Mouse (Mus musculus): Measurements from ENCODE around the gene Frs3. TPM values are rescaled to one million over a fixed set of nuclear protein-coding genes. Genes with fewer than 3 reads are reported as not detected.

Gene Frs3
- polyA plus RNA-seq, 1 experiment from 2014 or later: 8.0 TPM

DNA sequence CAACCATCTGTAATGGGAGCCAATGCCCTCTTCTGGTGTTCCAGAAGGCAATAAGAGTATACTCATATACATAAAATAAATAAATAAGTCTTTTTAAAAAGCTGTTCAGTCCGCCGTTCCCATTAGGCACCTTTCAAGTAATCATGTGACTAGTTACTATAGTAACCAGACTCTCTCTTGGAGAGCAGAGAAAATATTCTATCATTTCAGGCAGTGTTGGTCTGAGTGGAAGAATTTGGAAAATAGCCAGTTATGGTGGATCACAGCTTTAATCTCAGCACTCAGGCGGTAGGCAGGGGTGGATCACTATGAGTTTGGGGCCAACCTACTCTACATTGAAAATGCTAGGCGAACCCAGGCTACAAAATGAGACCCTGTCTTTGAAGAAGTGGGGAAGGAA, 19.7 kb upstream of the Frs3 start:
- WGBS: 81% methylated on average over 4 of the region's 4 CpGs
- no peaks in the 10 kb centered on the region for H3K36me3 ChIP-seq
- ATAC-seq (ENCODE audit: insufficient number of reproducible peaks, insufficient read depth, low FRiP score, low TSS enrichment): no peak

DNA sequence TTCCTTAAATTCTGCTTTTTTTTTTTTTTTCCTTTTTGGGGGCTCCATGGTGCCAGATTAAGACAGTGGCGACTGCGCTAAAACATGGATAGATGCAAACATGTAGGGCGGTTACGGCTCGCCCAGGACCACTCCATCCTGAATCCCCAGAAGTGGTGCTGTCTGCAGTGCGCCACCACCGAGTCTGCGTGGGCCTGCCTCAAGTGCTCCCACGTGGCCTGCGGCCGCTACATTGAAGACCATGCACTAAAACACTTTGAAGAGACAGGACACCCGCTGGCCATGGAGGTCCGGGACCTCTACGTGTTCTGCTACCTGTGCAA, 16.9 kb upstream of the Frs3 start:
- 12% methylated on average over 14 of the region's 14 CpGs for WGBS
- Histone ChIP-seq H3K9ac (peak overlapping the region; percentile 53), H3K9me3 (no peaks in the 10 kb centered on the region), H3K4me3 (peak overlapping the region; percentile 42), H3K27ac (0 out of 2 replicates have a peak overlapping the region, but pooled peaks have one; percentile 7), H3K27me3 (peaks cover 13% of the 10 kb centered on the region; the same call in 1 of the 2 replicates), H3K36me3 (peaks cover 11% of the 10 kb centered on the region; the same call in 1 of the 2 replicates), H3K4me1 (peaks cover 20% of the 10 kb centered on the region), H3K4me2 (replicated peaks) (peak overlapping the region; percentile 87)
- ATAC-seq (ENCODE audit: insufficient number of reproducible peaks, insufficient read depth, low FRiP score, low TSS enrichment): peak; percentile 35; the same call in 1 of the 2 replicates

More for the DNA sequence above, 19.7 kb upstream of the Frs3 start:
- H3K4me3 ChIP-seq: no peak overlapping the region
- no peaks in the 10 kb centered on the region for H3K9me3 ChIP-seq
- H3K4me2 ChIP-seq (replicated peaks): no peak overlapping the region
- peaks cover 20% of the 10 kb centered on the region for H3K4me1 ChIP-seq
- peaks cover 13% of the 10 kb centered on the region; the same call in 1 of the 2 replicates for H3K27me3 ChIP-seq
- H3K27ac ChIP-seq: no peak overlapping the region
- H3K9ac ChIP-seq: no peak overlapping the region

DNA sequence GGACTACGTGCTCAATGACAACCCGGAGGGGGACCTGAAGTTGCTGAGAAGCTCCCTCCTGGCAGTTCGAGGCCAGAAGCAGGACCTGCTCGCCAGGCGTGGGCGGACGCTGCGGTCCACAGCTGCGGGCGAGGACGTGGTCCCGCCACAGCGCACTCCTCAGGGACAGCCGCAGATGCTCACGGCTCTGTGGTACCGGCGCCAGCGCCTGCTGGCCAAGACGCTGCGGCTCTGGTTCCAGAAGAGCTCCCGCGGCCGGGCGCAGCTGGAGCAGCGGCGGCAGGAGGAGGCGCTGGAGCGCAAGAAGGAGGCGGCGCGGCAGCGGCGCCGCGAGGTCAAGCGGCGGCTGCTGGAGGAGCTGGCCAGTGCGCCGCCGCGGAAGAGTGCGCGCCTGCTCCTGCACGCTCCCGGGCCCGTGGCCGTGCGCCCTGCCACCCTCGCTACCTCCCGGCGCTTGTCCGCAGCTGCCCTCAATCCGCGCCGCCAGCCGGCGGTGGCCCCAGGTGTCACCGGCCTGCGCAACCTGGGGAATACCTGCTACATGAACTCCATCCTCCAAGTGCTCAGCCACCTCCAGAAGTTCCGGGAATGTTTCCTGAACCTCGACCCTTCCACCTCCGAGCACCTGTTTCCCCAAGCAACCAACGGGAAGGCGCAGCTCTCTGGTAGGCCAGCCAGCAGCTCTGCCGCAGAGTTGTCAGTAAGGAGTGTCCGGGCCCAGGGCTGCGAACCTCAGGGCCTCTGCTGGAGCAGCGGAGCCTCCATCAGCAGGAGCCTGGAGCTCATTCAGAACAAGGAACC, 16.3 kb upstream of the Frs3 start:
- H3K9me3 ChIP-seq: no peaks in the 10 kb centered on the region
- H3K27ac ChIP-seq: 0 out of 2 replicates have a peak overlapping the region, but pooled peaks have one; percentile 7
- H3K4me3 ChIP-seq: peak overlapping the region; percentile 42
- peaks cover 11% of the 10 kb centered on the region; the same call in 1 of the 2 replicates for H3K36me3 ChIP-seq
- peak; percentile 70 for ATAC-seq (ENCODE audit: insufficient number of reproducible peaks, insufficient read depth, low FRiP score, low TSS enrichment)
- peaks cover 20% of the 10 kb centered on the region for H3K4me1 ChIP-seq
- H3K4me2 ChIP-seq (replicated peaks): peak overlapping the region; percentile 87
- H3K27me3 ChIP-seq: peaks cover 13% of the 10 kb centered on the region; the same call in 1 of the 2 replicates
- WGBS: 4% methylated on average over 68 of the region's 68 CpGs
- H3K9ac ChIP-seq: peak overlapping the region; percentile 53

DNA sequence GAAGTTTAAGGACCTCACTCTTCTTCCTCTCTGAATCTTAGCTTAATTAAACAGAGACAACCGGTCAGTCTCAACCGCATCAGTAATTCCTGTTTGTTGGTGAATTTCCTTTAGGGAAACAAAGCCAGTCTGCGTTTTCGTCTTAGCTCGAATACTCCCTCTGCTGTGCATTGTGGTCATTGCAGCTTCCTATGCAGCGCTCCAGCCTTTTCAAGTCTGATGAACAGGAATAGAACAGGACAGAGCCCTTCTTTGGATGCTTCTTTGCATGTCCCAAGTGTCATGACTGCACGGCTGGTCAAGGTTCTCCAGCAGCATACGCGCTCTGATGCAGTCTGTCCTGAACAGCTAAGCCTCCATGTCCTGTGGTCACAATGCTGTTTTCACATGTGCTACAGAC, 12.2 kb upstream of the Frs3 start:
- peaks cover 20% of the 10 kb centered on the region for H3K4me1 ChIP-seq
- 21% methylated on average over 9 of the region's 9 CpGs for WGBS
- no peak for ATAC-seq (ENCODE audit: insufficient number of reproducible peaks, insufficient read depth, low FRiP score, low TSS enrichment)
- H3K4me2 ChIP-seq (replicated peaks): no peak overlapping the region
- H3K4me3 ChIP-seq: no peak overlapping the region
- H3K27me3 ChIP-seq: 0 out of 2 replicates have a peak, but pooled peaks cover 10% of the 10 kb centered on the region
- no peak overlapping the region for H3K9ac ChIP-seq
- H3K27ac ChIP-seq: no peak overlapping the region
- H3K36me3 ChIP-seq: peaks cover 39% of the 10 kb centered on the region
- no peaks in the 10 kb centered on the region for H3K9me3 ChIP-seq

DNA sequence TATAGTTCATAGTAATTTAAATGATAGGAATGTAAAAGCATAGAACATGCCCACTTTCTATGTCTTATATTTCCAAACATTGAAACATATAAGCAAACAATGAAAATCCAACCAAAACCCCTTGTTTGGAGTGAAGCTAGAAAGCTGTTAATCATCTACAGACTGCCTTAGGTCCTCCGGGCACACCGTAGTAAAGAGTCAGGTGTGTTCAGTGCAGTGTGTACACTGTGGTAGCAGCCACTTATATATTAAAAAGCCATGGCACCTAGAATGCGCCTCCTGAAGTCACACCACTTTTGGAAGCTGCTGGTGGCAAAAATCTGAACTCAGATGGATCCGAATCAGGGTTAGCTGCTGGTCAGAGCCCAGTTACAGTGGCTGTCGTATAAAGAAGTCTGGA, 10.6 kb upstream of the Frs3 start:
- ATAC-seq (ENCODE audit: insufficient number of reproducible peaks, insufficient read depth, low FRiP score, low TSS enrichment): no peak
- no peak overlapping the region for H3K4me2 ChIP-seq (replicated peaks)
- H3K27me3 ChIP-seq: no peaks in the 10 kb centered on the region
- no peak overlapping the region for H3K9ac ChIP-seq
- no peaks in the 10 kb centered on the region for H3K9me3 ChIP-seq
- 93% methylated on average over 5 of the region's 5 CpGs for WGBS
- H3K36me3 ChIP-seq: peaks cover 54% of the 10 kb centered on the region
- no peak overlapping the region for H3K27ac ChIP-seq
- H3K4me1 ChIP-seq: 0 out of 2 replicates have a peak, but pooled peaks cover 7% of the 10 kb centered on the region
- H3K4me3 ChIP-seq: no peak overlapping the region

DNA sequence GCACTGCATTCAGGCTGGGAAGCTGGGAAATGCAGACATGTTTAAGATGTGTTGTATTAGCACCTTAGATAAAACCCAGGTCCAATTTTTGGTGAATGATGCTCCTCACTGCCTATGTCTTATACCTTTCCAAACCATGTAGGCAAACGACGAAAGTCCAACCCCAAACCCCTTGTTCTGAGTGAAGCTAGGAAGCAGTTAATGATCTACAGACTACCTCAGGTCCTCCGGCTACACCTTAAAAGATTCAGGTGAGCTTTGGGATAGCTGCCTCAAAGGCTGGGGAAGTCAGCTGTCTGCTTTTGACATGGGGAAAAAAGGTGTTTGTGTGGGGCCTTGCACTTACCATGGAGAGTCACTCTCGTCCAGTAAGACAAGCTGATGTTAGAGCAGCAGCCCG, 10.1 kb upstream of the Frs3 start:
- H3K36me3 ChIP-seq: peaks cover 59% of the 10 kb centered on the region

DNA sequence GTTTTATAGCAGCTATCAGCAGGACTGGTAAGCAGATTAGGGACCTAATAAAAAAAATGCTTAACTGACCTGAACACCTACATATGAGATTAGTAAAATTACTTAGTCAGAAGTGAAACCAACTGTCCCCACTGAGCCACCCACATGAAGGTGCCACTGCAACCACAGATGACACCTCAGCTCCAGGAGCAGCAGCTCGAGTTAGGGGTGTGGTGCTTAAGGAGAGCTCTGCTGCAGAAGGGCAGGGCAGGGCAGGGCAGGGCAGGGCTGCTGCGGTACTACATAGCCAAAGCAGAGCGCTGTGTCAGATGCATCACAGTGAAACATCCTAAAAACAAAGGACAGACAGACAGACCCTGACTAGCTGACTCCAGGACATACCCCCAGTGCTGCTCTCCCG, 6.0 kb upstream of the Frs3 start:
- peaks cover 8% of the 10 kb centered on the region for H3K4me1 ChIP-seq
- H3K4me3 ChIP-seq: no peak overlapping the region
- H3K4me2 ChIP-seq (replicated peaks): no peak overlapping the region
- no peak for ATAC-seq (ENCODE audit: insufficient number of reproducible peaks, insufficient read depth, low FRiP score, low TSS enrichment)
- H3K27ac ChIP-seq: no peak overlapping the region
- H3K9ac ChIP-seq: no peak overlapping the region
- WGBS: 79% methylated on average over 4 of the region's 4 CpGs
- no peaks in the 10 kb centered on the region for H3K27me3 ChIP-seq
- no peaks in the 10 kb centered on the region for H3K9me3 ChIP-seq
- peaks cover 66% of the 10 kb centered on the region for H3K36me3 ChIP-seq

More for the DNA sequence above, 10.1 kb upstream of the Frs3 start:
- Histone ChIP-seq H3K9ac (no peak overlapping the region), H3K4me1 (0 out of 2 replicates have a peak, but pooled peaks cover 4% of the 10 kb centered on the region), H3K27me3 (no peaks in the 10 kb centered on the region), H3K4me3 (no peak overlapping the region), H3K4me2 (replicated peaks) (no peak overlapping the region), H3K27ac (no peak overlapping the region), H3K9me3 (no peaks in the 10 kb centered on the region)
- 83% methylated on average over 5 of the region's 5 CpGs for WGBS
- ATAC-seq (ENCODE audit: insufficient number of reproducible peaks, insufficient read depth, low FRiP score, low TSS enrichment): no peak

DNA sequence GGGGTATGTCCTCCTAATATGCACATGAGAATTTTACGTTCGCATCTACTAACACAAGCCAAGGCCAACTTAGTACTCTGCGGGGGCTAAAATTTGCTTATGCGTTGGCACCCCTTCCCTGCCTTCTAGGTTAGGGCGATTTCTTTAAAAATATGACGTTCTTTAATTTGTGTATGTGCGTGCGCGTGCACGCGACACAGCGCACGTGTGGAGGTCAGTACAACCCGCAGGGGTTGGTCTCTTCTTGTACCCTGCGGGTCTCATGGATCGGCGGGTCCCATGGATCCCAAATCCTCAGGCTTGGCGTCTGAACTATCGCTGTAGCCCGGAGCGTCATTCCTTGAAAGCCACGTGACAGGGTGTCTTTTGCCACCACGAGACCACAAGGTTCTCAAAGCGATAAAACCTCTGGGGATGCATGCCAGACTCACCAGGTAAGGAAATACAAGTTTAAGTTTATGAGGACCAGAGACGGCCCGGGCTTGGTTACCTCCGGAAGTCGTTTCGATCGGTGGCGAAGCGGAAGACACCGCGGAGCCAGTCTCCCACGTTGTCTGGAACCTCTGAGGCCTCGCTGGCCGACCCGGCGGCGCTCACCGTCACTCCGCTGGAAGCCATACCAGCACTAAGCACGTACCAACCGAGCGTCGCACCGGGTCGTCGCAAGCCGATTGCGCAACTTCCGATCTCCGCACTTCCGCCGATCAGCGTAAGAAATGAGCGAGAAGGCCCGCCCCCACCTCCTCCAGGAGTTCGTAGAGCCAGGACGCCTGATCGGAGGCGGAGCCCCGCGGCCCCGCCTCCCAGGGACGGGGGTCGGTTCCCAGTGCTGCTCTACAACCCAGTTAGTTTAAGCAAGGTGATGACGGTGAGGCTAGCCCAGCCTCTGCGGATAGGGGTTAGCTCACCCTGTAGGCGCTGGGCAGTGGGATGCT, 1.2 kb upstream of the Frs3 start:
- Histone ChIP-seq H3K27me3 (no peaks in the 10 kb centered on the region), H3K4me1 (peaks cover 14% of the 10 kb centered on the region), H3K4me3 (peak overlapping the region; percentile 74), H3K9me3 (no peaks in the 10 kb centered on the region), H3K27ac (peak overlapping the region; percentile 86), H3K36me3 (peaks cover 29% of the 10 kb centered on the region), H3K9ac (peak overlapping the region; percentile 77), H3K4me2 (replicated peaks) (peak overlapping the region; percentile 90)
- ATAC-seq (ENCODE audit: insufficient number of reproducible peaks, insufficient read depth, low FRiP score, low TSS enrichment): peak; percentile 87
- WGBS: under 1% methylated on average over 70 of the region's 70 CpGs

DNA sequence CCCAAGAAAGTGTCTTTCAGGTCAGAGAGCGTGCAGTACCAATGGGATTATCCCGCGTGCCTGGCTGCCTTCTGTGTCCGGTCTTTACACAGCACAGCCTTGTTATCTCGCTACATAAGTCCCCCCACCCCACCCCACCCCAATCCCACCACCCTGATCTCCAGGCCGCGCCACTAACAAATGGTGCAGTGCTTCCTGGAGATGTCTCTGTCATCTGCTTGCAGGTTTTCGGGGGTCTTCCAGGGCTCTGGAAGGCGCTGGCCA, 554 bp upstream of the Frs3 start, which contains the start of gene Tomm6:
Tomm6 (minus strand) TSS at position 43 of the 264 bp plus-strand sequence.
- peak within 1 kb of the TSS; percentile 90 for H3K4me2 ChIP-seq (replicated peaks)
- H3K4me1 ChIP-seq: peaks cover 14% of the 10 kb centered on the region
- H3K9me3 ChIP-seq: no peaks in the 10 kb centered on the region
- no peaks in the 10 kb centered on the region for H3K27me3 ChIP-seq
- peaks cover 23% of the 10 kb centered on the region for H3K36me3 ChIP-seq
- peak within 1 kb of the TSS; percentile 77 for H3K9ac ChIP-seq
- H3K4me3 ChIP-seq: peak within 1 kb of the TSS; percentile 74
- no peak; the same call in none of the 2 replicates for ATAC-seq (ENCODE audit: insufficient number of reproducible peaks, insufficient read depth, low FRiP score, low TSS enrichment)
- H3K27ac ChIP-seq: peak within 1 kb of the TSS; percentile 86
- WGBS: 1% methylated on average over 9 of the region's 9 CpGs

DNA sequence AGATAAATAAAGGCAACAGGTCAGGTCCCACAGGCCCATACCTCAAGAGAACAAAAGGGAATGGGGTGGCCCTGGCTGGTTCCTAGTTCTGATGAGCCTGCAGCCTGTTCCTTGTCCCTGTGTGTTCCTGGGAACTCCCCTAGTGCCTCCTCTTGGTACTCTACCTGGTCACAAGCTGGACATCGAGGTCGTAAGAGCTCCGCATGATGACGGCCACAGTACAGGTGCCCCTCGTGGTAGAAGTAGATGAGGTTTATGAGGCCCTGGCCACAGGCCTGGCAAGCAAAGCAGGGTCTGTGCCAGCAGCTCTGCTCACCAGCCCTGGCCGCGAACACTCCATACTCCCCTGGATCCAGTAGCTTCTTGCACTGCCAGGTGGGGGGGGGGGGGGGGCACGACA, 1.1 kb downstream of the Frs3 start:
- Histone ChIP-seq H3K27ac (no peak overlapping the region), H3K4me3 (peak overlapping the region; percentile 74; the same call in 1 of the 2 replicates), H3K27me3 (no peaks in the 10 kb centered on the region), H3K4me1 (peaks cover 20% of the 10 kb centered on the region), H3K9me3 (no peaks in the 10 kb centered on the region), H3K4me2 (replicated peaks) (peak overlapping the region; percentile 90), H3K36me3 (peaks cover 10% of the 10 kb centered on the region; the same call in 1 of the 2 replicates), H3K9ac (no peak overlapping the region)
- ATAC-seq (ENCODE audit: insufficient number of reproducible peaks, insufficient read depth, low FRiP score, low TSS enrichment): no peak
- WGBS: 81% methylated on average over 8 of the region's 8 CpGs

DNA sequence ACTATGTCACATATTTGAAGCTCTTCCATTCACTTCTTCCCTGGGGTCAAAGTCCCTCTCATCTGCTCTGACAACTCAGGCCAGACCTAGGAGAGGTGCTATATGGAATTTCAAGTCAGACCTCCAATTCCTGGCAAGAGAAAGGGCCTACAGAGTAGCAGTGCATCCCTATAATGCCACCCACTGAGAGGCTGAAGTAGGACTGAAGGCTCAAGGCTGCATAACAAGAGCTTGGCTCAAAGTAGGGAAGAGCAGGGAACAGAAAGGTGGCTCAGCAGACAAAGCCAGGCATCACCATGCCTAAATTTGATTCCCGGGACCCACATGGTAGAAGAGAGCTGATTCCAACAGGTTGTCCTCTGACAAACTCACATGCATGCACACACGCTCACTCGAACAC, 2.8 kb downstream of the Frs3 start:
- Histone ChIP-seq H3K4me2 (replicated peaks) (no peak overlapping the region), H3K27me3 (no peaks in the 10 kb centered on the region), H3K36me3 (no peaks in the 10 kb centered on the region), H3K27ac (no peak overlapping the region), H3K4me3 (no peak overlapping the region), H3K4me1 (peaks cover 26% of the 10 kb centered on the region), H3K9ac (no peak overlapping the region), H3K9me3 (no peaks in the 10 kb centered on the region)
- 89% methylated on average over 3 of the region's 3 CpGs for WGBS
- ATAC-seq (ENCODE audit: insufficient number of reproducible peaks, insufficient read depth, low FRiP score, low TSS enrichment): no peak

All from embryonic facial prominence, embryonic 12.5 days (tissue).